Mouse (Mus musculus) stomach, postnatal 0 days (tissue): ENCODE data around the gene C2cd2.

Source experiments
- CTCF ChIP-seq: IDR thresholded peaks from 2 replicates; pipeline ENCODE4 v1.5.1; 2016; ENCODE audit warnings: antibody characterized with exemption, low read depth, mild to moderate bottlenecking, moderate library complexity
- EP300 ChIP-seq: optimal IDR thresholded peaks from 2 replicates; pipeline ENCODE3; 2016; ENCODE audit warnings: antibody characterized with exemption

GRCm38 (mm10) chr16:97953300-97953699 lies 9.1 kb downstream of the C2cd2 start:
- TF ChIP-seq CTCF: no peak
- no peak for TF ChIP-seq EP300
